Mouse (Mus musculus): ENCODE results near the gene Vps4a.

GRCm38 (mm10) chr8:107012666-107013065, 18.4 kb upstream of the Vps4a start:
- TF ChIP-seq GATA1 (IDR thresholded peaks at IDR 0.05; ENCODE audit: borderline replicate concordance, low read length), result no peak
- TF ChIP-seq FLI1 (IDR thresholded peaks at IDR 0.05; ENCODE audit: low read length), result no peak

Data from megakaryocyte, embryonic 14.5 days (primary cell).